Mouse (Mus musculus) lung, postnatal 0 days (tissue): Measurements from ENCODE around the gene Olfml2a.

Experiments used
- CTCF ChIP-seq: IDR thresholded peaks from 2 replicates; pipeline ENCODE4 v1.5.1; 2016; ENCODE audit warnings: antibody characterized with exemption, mild to moderate bottlenecking
- EP300 ChIP-seq: IDR thresholded peaks from 2 replicates; pipeline ENCODE4 v1.6.1; 2016; ENCODE audit warnings: antibody characterized with exemption, mild to moderate bottlenecking, control low read depth

DNA sequence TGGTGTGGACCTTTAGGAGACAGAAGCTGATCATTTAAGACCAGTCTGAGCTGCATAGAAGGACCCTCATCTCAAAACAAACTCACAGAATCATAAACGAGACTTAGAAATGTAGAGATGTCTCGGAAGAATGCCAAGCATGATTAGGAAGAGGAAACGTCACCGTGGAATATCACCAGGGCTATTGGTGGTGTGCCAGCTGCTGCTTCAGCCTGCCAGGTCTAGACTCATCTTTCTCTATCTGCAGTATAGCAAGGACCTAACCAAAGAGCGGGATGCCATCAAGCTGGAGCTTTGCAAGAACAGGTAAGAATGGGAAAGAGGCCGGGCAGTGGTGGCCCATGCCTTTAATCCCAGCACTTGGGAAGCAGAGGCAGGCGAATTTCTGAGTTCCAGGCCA, 41.9 kb downstream of the Olfml2a start:
- TF ChIP-seq CTCF: no peak
- TF ChIP-seq EP300: no peak
